Mouse (Mus musculus): Measurements from ENCODE around the gene Klf1.

Gene Klf1

DNA sequence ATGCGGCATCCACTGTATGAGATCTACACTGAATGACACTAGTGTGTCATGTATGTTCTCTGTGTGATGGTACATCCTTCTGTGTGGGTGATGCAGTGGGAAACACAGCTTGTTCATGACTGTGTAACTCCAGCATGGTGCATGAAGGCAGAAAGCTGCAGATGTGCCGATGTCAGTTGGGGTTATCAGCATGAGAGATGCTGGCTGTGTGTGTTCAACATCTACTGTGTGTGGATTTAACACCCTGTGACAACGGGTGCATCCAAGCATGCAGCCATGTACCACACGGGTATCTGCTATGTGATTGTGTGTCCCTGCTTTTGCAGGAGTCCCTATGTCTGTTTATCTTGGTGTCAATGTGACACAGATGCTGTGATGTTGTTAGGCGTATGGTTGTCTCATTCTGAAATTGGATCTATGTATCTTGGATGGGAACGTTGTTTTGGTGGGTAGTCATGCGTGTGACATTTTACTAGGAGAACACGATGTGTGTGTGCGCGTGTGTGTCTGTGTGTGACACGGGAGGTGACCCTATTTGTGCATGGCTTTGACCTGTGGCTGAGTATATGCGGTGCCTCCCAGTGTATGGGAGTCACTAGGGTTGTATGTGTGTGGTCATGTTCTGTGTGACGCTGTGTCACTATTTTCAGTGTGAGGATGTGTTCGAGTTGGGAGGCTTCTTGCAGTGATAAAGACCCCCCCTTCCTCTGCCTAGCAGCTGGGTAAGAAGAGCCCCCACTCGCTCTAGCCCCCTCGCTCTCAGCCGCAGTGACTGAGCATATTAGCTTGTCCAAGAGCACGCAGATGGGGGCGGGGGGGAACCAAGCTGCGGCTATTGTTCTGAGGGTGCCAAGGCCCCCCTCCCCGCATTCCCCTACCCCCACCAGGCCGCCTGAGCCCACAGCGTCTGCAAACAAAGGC is 34.6 kb downstream of the Klf1 start:
- DNase-seq, result no peak

DNA sequence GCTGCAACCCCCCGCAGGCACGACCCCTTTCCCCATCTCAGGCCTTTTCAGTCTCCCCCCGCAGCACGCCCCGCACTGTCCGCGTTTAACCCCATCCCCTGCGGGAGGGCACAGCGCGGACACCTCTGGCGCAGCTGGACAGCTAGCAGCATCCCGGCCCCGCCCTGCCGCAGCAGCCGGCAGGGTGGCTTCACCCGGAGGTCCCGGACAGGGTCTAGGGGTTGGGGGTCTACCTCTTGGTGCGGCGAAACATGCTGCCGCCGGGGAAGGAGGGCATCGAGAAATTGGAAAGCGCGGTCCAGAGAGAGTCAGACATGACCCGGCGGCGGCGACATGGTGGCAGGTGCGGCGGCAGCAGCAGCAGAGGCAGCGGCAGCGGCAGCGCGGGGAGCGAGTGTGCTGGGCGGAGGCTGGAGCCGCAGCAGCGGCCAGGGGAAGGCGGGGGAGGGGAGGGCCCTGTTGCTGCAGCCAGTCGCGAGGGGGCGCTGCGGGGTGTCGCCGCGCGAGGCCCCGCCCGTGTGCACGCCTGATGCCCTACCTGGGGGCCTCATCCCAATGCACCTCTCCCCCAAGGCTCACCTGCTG is 35.3 kb downstream of the Klf1 start, which contains the start of gene Mast1:
Gene Mast1, minus strand, starts transcription at position 398 of the 585 bp plus-strand sequence.
- DNase-seq, result no peak

DNA sequence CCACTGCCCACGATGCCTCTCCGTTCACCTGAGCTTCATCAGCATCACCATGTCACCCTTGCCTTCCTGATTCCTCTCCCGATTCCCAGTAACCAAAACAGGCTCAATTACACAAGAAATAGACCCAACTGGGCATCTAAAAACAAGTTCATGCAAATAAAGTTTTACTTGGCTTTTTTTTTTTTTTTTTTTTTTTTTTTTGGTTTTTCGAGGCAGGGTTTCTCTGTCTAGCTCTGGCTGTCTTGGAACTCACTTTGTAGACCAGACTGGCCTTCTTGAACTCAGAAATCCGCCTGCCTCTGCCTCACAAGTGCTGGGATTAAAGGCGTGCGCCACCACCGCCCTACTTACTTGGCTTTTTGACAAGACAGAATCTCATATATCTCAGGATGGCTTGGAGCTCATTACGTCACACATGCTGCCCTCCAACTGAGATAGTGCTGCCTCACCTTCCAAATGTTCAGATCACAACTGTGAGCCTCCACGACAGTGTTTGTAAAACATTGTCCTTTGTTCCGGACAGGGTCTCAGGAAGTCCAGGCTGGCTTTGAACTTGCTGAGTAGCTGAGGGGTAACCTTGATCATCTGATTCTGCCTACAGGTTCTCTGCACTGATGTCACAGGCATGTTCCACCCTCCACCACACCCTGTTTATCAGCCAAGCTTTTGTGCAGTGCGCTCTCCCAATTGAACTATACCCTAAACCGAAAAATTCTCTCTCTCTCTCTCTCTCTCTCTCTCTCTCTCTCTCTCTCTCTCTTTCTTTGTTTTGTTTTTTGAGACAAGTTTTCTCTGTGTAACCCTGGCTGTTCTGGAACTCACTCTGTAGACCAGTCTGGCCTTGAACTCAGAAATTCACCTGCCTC is 36.1 kb downstream of the Klf1 start:
- no peak for DNase-seq

DNA sequence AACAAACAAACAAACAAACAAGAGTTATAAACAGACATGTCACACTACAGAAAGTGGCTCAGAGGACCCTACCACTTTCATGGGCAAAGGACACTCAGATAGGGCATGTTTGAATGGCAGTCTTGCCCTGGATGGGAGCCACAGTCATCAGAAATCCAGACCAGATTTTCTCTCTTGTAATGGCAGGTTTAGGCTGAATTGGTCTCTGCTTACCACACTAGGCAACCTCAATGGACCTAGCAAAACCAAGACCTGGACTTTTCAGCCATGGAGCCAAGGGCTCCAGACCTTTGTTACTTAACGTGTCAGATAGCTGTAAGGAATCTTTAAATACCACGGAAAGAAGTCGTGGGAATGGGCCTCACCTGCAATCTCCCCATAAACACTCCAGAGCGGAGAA is 42.0 kb downstream of the Klf1 start:
- DNase-seq, result no peak

DNA sequence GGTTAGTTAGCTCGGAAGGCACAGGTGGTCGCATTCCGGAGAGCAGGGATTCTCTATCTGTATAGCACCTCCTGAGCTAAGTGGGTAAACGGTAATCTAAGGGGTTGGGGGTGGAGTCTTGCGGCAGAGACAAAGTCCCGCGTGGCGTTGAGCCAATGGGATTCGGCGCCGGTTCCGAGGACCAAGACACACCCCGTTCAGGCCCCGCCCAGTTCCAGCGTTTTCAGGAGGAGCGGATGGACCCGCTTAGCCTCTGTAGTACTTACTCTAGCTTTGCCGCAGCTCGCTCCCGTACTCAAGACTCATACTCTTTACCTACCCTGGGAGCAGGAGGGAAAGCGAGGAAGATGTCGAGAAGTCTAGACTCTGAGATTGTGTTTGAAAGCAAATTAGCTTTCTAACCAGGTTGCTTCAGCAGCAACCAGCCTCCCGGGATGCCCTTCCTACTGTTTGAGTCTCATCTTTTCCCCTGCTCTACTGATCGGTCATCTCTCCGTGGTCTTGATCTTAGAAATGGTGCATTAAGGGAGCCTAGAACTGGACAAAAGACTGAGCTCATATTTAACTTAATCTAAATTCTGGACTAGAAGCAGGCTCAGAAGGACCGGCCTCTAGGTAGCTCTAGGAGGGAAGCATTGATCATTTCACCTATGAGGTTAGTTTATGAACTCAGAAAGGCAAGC is 42.9 kb downstream of the Klf1 start:
- no peak for DNase-seq

DNA sequence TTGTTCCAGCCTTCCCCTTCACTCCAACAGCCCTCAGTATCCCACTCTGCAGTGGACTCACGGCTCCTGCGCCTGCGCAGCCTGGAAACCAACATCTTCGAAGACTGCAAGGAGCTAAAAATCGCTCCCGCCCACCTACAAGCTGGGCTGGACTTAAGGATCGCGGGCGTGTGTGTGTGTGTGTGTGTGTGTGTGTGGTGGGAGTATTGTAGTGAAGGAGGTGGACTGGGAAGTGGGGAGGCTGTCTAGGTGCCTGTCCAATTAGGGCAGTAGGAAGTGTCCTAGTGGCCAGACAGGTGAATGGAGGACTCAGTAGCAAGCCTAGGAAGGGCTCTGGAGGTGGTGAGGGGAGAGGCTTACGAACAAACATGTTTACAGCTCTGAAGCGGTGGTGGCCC is 43.5 kb downstream of the Klf1 start:
- DNase-seq, result no peak

DNA sequence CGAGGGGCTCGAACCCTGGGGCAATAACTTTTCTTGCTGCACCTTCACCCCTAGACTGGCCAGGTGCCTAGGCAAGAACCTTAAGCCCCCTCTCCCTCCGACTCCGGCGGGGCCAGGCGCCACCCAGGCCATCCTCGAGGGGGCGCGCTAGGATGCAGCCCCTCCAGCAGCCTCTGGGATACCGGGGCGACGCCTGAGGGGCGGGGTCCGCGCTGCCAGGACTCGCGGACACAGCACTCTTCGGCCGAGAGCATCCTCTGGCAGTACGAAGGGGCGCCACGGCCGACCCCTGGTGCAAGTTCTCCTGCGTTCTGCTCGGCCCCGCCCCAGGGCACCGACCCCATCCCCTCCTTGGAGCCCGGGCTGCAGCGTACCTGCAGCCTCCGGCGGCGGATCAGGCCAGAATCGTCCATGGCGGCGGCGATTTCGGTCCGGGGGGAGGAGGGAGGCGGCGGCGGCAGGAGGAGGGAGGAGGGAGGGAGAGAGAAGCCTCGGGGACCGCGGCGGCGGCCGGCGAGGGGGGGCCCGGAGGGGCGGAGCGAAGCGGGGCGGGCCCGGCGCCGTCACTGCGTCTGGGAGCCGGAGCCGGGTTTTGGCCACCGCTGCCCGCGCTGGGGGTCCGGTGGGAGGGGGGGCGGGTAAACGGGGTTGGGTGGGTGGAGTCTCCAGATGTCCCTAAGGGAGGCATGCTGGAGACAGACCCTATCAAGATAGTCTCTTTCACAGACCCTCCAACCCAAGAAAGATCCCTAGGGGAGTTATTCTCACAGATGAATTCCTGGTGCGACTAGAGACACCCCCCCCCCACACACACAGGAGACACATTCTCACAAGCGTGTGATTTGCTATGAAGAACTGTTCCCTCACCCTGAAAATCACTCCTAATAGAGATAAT is 44.2 kb downstream of the Klf1 start:
- no peak for DNase-seq

DNA sequence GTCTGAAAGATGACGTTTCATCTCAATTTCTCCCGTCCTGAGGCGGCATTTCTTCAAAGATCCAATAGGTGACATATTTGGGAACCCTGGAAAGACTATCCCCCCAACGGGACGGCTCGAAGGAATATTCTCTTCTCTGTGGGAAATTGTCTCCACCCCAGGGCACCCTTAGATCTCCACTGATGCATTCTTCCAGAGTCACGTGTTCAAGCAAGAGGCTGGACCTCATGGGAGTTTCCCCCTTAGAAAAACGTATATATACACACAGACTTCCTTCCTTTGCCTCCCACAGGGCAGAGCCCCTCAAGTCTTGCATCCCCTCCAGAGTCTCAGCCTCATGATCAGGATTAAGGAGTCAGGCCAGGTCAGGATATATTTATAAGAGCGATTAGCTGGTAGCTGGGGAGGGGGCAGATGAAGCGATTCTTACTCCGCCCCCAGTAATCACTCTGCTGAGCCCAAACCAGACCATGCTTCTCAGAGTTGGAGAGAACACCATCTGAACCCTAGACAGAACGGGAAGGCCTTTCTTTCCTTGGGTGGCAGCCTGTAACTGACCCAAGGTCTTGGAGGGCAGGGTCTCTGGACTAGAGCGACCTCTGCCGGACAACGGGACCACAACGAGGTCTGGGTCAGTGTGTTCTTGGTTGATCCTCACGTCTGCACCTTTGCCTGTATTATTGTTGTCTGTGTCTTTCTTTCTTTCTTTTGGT is 45.0 kb downstream of the Klf1 start, which contains the start of gene Rtbdn:
Gene Rtbdn, plus strand, starts transcription at position 464 of the 713 bp plus-strand sequence.
- no peak for DNase-seq

DNA sequence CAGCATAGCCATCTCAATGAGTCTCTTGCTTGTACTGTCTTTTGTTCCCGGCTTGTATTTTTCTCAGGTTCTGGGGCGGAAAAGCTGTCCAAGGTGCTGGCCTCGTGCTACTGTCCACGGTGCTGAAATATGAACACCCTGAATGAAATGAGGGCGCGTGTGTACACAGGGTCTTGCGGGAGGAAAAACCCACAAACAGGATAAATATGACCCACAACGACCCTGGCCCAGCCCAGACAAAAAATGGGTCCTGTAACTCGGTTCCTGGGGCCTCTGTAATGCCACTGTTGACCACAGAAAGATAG is 45.5 kb downstream of the Klf1 start:
- DNase-seq, result no peak

DNA sequence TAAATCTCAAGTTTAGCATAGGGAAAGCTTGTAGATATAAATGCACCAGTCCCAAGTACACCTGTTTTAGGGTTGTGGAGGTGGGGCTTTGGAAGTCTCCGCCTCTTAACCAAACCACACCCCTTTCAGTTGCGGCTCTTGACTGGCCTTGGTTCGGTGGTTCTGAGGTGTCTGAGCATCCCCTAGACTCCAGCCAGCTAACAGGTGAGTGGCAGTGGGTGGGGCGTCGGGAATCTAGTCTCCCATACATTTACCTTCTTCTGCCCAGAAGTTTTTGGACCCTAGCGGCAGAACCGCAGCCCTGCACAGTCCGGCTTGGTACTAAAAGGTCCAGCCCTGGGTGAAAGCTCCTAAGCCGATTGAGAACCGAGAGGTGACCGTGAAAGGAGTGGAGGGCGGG is 48.0 kb downstream of the Klf1 start:
- DNase-seq, result no peak

DNA sequence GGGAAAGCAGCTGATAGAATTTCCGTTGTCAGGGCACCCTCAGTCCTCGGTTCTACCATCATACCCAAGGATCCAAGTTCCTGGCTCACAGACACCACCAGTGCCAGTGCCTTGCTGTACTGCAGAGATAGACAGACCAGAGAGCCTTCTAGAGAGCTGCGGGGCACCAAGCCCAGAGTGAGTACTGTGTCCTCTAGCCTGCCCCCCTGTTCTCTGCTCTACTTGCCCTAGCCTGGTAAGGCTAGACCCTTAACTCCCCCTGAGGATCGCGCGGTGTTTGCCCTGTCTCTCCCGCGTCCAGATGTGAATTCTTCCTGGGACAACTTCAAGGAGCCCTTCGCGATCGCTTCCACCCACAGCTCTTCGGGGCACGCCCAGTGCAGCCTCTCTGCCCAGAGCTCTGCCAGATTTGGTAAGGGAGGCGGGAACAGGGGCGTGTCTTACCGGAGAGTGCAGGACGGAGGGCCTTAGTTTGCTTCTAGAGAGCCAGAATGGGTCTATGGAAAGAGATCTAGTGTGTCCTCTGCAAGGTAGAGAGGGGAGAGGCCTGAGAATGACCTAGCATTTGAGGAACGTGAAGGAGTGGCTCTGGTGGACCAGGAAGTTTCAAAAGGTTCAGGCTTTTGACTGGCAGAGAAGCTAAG is 51.0 kb downstream of the Klf1 start:
- DNase-seq, result no peak

Measured in thymus, adult 18-20 months (tissue).